Mouse (Mus musculus) olfactory bulb, adult 2 months (tissue): ENCODE measurements at regions not wholly inside any gene's neighbourhood (a gene's known extent, or its start where the extent isn't known, plus 50 kb on each side); places are given as distances from the start of the nearest gene placed in this dataset.

ENCODE experiments used
- H3K27ac ChIP-seq: fragments of 200-500 bp; 2 replicates; pipeline ENCODE4 v1.5.1; 2012; ENCODE audit warnings: low read depth, low read length; ENCODE audit not compliant: insufficient read depth
- H3K4me1 ChIP-seq: fragments of 200-500 bp; 2 replicates; pipeline ENCODE4 v1.6.1; 2012; ENCODE audit warnings: low read length; ENCODE audit not compliant: control insufficient read depth, insufficient read depth
- H3K4me3 ChIP-seq: fragments of 200-500 bp; 2 replicates; pipeline ENCODE4 v1.5.1; 2012; ENCODE audit warnings: mild to moderate bottlenecking, low read depth, low read length, moderate library complexity; ENCODE audit not compliant: insufficient read depth
- CTCF ChIP-seq: fragments of 200-500 bp; IDR thresholded peaks from 2 replicates; pipeline ENCODE4 v1.5.1; 2012; ENCODE audit warnings: low read depth, mild to moderate bottlenecking, low read length, moderate library complexity; ENCODE audit not compliant: insufficient read depth
- POLR2A ChIP-seq: fragments of 200-500 bp; IDR thresholded peaks from 2 replicates; pipeline ENCODE4 v1.6.1; 2012; ENCODE audit warnings: mild to moderate bottlenecking, low read depth, low read length, moderate library complexity; ENCODE audit not compliant: insufficient read depth
- WGBS: fragments of 180-500 bp; shearing (Covaris S2); methylation state at CpG from one replicate; pipeline ENCODE4 v1.1.7; 2018; 5-methylcytosine and 5-hydroxymethylcytosine counted together

DNA sequence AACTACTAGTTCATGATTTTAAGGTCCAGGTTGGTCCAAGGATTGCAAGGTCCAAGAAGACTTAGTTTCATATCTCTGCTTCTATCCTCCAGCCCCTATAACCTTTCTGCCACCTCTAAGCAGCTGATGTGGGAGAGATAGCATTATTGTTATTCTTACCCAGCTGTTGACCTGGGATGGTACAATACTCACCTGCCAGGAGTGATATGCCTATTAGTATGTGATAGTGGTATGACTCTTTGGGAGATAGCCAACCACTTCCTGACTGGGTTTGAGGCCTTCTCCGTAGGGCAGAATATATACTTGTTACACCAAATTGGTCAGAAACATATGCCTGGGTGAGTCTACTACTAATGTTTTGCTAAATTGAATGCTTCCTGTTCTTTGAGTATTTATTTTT lies 137.4 kb upstream of the Tprg start:
- H3K27ac ChIP-seq = no peak overlapping the region
- 100% methylated on average over 1 of the region's 1 CpGs for whole genome bisulfite sequencing
- TF ChIP-seq POLR2A (no peak), CTCF (no peak)

GRCm38 (mm10) chr16:25176870-25177269 lies 109.7 kb upstream of the Tprg start:
- H3K4me1 ChIP-seq = no peaks in the 10 kb centered on the region
- no peak overlapping the region for H3K4me3 ChIP-seq
- no peak for TF ChIP-seq POLR2A
- no peak for TF ChIP-seq CTCF
- H3K27ac ChIP-seq = no peak overlapping the region

More for the DNA sequence above, 137.4 kb upstream of the Tprg start:
- Histone ChIP-seq H3K4me3 (no peak overlapping the region), H3K4me1 (no peaks in the 10 kb centered on the region)

- Histone ChIP-seq H3K4me1 (no peaks in the 10 kb centered on the region), H3K4me3 (no peak overlapping the region), H3K27ac (no peak overlapping the region)
- no peak for TF ChIP-seq POLR2A
- TF ChIP-seq CTCF = no peak
- WGBS = 80% methylated on average over 2 of the region's 2 CpGs
Measured at GRCm38 (mm10) chr16:25178055-25178454, 108.6 kb upstream of the Tprg start.

- 70% methylated on average over 6 of the region's 6 CpGs for WGBS
- Histone ChIP-seq H3K4me3 (no peak overlapping the region), H3K4me1 (no peaks in the 10 kb centered on the region), H3K27ac (no peak overlapping the region)
- no peak for TF ChIP-seq POLR2A
- no peak for TF ChIP-seq CTCF
Measured at GRCm38 (mm10) chr16:25181939-25182338, 104.7 kb upstream of the Tprg start.

DNA sequence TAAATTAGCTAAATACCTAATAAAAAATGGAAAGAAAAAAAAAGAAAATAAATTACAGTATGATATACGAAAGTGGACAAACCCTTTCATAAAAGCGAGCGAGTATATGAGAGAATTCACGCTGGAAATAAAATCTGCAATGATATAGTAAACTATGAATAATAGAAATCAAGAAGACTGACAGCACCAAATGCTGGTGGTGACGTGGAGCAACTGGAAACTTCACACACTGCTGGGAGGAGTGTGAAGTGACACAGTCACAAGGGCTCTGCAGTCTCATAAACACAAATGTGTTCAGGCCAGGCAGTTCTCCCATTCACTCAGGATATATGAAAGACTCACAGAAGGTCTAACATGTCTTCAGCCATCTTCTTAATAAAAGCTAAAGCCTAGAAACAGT lies 89.5 kb upstream of the Tprg start:
- 95% methylated on average over 5 of the region's 5 CpGs for WGBS
- Histone ChIP-seq H3K27ac (no peak overlapping the region), H3K4me3 (no peak overlapping the region), H3K4me1 (no peaks in the 10 kb centered on the region)
- no peak for TF ChIP-seq CTCF
- TF ChIP-seq POLR2A = no peak

- H3K27ac ChIP-seq = no peak overlapping the region
- no peaks in the 10 kb centered on the region for H3K4me1 ChIP-seq
- 64% methylated on average over 3 of the region's 3 CpGs for WGBS
- no peak overlapping the region for H3K4me3 ChIP-seq
- TF ChIP-seq POLR2A (no peak), CTCF (no peak)
Measured at GRCm38 (mm10) chr16:25198844-25199243, 87.8 kb upstream of the Tprg start.

DNA sequence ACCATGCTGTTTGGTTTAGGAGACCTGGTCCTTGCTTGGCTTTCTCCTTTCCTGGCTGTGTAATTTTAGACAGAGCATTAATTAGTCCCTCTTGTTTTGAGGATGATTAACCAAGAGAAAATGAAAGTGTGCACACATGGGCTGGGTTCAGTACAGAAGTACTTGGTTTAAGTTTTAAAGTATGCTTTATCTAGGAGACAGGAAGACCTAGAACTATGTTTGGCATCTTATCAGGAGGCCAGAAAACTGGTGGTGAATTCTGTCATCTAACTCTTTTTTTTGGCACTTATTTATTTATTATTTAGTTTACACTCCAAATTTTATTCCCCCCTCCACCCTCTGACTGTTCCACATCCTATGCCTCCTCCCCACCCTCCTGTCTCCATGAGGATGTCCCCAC lies 86.6 kb upstream of the Tprg start:
- TF ChIP-seq POLR2A (no peak), CTCF (no peak)
- no peaks in the 10 kb centered on the region for H3K4me1 ChIP-seq
- no peak overlapping the region for H3K27ac ChIP-seq
- no peak overlapping the region for H3K4me3 ChIP-seq

DNA sequence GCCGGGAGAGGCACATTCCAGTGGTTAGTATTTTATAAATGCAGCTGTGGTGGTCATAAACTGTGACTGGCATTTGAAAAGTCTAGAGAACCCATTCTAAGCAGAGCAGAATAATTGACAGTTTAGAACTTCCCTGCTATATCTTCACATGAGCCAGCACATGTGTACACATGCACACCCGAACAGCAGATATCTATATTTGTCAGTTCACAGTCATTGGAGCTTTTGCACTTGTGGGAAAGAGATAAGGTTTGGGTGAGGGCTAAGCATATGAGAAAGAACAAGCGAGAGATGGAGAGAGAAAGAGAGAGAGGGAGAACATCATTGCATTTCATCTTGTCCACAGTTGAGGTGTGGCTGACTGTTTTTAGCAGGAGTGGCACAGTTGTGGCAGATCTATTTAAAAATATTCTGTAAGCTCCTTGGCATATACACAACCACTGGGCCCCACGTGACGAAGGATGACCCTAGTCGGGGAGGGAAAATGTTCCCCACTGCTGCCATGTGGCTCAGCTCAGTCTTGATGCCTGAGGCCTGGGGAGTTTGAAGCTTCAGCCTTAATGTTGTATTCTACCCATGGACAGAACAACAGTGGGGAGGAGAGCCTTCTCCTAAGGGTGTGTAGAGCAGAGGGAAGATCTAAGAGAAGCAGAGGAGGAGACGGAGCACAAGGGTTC lies 85.4 kb upstream of the Tprg start:
- no peak for TF ChIP-seq CTCF
- no peak for TF ChIP-seq POLR2A
- WGBS = 94% methylated on average over 7 of the region's 7 CpGs
- Histone ChIP-seq H3K4me1 (no peaks in the 10 kb centered on the region), H3K27ac (no peak overlapping the region), H3K4me3 (no peak overlapping the region)

GRCm38 (mm10) chr16:25213250-25213649 lies 73.4 kb upstream of the Tprg start:
- WGBS = 76% methylated on average over 2 of the region's 2 CpGs
- no peak for TF ChIP-seq CTCF

DNA sequence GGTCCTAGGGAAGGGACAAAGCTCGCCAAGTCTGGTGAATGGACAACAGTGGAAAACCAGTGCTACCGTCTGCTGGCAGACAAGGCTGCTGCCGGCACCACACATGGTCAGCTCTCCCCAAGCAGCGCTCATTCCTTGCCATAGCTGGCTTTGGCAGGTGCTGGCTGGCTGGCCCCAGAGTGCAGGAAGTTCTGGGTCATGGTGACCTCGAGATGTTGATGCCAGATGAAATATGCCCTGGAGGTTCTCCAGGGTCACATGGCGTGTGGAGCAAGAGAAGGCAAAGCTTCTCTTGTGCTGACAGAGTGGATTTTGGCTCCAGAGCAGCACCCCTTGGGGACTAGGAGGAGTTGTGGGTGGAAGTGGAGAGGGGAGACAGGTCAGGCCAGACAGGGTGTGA lies 66.1 kb upstream of the Tprg start:
- Histone ChIP-seq H3K4me3 (no peak overlapping the region), H3K4me1 (no peaks in the 10 kb centered on the region), H3K27ac (no peak overlapping the region)
- TF ChIP-seq CTCF = no peak
- TF ChIP-seq POLR2A = no peak
- WGBS = 88% methylated on average over 6 of the region's 6 CpGs

More at GRCm38 (mm10) chr16:25213250-25213649, 73.4 kb upstream of the Tprg start:
- Histone ChIP-seq H3K27ac (no peak overlapping the region), H3K4me3 (no peak overlapping the region), H3K4me1 (no peaks in the 10 kb centered on the region)
